Mouse (Mus musculus) erythroblast, embryonic 14.5 days (primary cell): ENCODE measurements at regions not wholly inside any gene's neighbourhood (a gene's known extent, or its start where the extent isn't known, plus 50 kb on each side); places are given as distances from the start of the nearest gene placed in this dataset.

Source experiments
- GATA1 ChIP-seq: IDR thresholded peaks from 2 replicates; pipeline ENCODE4 v1.6.1; 2012; ENCODE audit warnings: low read length, inconsistent platforms, mixed read lengths
- TAL1 ChIP-seq: IDR thresholded peaks from 3 replicates; pipeline ENCODE4 v1.6.1; 2012; ENCODE audit warnings: low read length, inconsistent platforms, mixed read lengths

DNA sequence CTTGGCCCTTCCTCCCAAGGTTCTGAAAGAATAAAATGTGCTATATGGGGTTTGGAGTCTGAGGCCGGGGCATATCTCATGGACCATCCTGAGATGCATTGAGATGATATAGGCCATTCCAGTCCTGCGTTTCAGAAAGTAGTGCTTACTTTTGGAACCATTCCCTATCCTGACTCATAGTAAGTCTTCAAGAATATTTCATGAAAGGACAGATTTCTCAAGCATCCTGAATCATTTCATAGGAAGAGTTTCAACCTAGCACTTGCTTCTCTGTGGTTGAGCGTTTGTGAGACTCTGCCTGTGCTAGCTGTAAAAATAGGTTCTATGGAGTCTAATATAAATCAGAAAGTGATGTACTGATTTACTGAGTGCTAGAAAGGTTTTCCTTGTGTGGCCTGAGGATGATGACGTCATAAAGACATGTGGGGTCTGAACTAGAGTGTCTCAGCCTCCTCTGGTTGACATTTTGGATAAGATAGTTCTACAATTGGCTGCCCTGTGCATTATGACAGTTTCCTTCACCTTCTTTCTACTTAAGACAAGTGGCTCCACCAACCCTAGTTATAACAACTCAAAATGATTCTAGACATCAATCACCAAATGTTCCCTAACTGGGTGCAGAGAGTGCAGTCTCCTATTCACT is 1223.0 kb upstream of the A1bg start:
- TF ChIP-seq GATA1 (no peak), TAL1 (no peak)
